Mouse (Mus musculus) lung, adult 2 months (tissue): Measurements from ENCODE around the gene Mindy2. TPM values are rescaled to one million over a fixed set of nuclear protein-coding genes. Genes with fewer than 3 reads are reported as not detected.

Experiments
- DNase-seq: peaks from one replicate; pipeline ENCODE4 v3.0.0; 2022
- H3K4me1 ChIP-seq: fragments of 200-500 bp; 2 replicates; pipeline ENCODE4 v1.6.1; 2011; ENCODE audit warnings: low read length; ENCODE audit not compliant: control insufficient read depth, insufficient read depth
- H3K4me3 ChIP-seq: fragments of 200-500 bp; replicated peaks from 2 replicates; pipeline ENCODE3; 2011; ENCODE audit warnings: low read depth, mild to moderate bottlenecking, control low read depth, low read length; ENCODE audit errors: extremely low read depth
- CTCF ChIP-seq: fragments of 200-500 bp; IDR thresholded peaks from 2 replicates; pipeline ENCODE4 v1.5.1; 2011; ENCODE audit warnings: mild to moderate bottlenecking, low read length, control low read depth; ENCODE audit not compliant: insufficient read depth
- POLR2A ChIP-seq: fragments of 200-500 bp; IDR thresholded peaks from 2 replicates; pipeline ENCODE4 v1.6.1; 2011; ENCODE audit warnings: low read depth, mild to moderate bottlenecking, control low read depth, low read length, borderline replicate concordance; ENCODE audit errors: extremely low read depth
- WGBS: fragments of 180-500 bp; shearing (Covaris S2); methylation state at CpG from one replicate; pipeline ENCODE4 v1.1.7; 2018; 5-methylcytosine and 5-hydroxymethylcytosine counted together
- polyA plus RNA-seq: library from polyadenylated mRNA; depleted of rRNA; stranded (reverse); fragments of >200 nt; gene quantifications from 2 replicates; pipeline ENCODE4 v1.2.3, GENCODE M21; 2012; rRNA removed

The Mindy2 gene
- polyA plus RNA-seq = 12.0 and 21.8 TPM in 2 replicates

DNA sequence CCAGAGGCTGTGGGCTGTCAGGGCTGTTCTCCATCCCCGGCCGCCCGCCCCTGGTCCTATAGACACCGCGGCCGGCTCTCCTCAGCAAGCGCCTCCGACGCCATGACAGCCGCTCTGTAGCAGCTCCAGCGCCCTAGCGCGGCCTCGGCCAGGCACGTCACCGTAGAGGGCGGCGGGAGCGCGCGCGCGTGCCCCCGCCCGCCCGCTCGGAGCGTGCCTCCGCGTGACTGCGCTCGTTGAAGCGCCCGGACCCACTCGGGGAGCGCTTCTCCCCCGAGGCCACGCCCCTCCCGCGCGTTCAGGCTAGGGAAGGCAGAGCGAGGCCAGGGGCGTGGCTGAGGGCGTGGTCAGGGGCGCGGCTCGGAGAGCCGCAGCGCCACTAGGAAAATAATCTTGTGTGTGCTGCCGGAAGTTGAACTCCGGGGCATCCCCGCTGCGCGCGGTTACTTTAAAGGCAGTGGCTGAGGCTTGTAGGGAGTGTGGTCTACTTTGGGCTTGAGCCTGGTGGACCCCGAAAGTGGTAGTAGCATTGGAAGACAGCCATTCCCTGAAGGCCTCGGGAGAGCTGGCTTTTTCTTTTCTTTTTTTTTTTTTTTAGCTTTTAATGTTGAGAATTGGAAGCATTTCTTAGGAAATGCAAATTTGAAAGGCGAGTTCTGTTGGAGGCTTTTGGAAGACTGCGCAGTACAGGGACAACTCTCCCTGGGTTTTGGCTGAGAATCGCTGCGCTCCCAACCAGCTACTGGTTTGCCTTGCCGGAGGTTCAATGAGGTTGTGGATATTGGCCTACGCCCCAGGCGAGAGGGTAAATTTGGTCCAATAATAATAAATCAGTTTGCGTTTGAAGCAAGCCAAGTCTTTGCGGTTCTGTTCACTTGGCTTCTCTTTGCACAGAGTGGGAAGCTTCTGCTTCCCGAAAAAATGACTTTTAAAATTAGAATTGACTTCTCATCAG, at the start of gene Mindy2:
TSS of gene Mindy2 (minus strand) at position 162 of the 955 bp plus-strand sequence.
- TF ChIP-seq POLR2A = peak; percentile 82
- no peak for TF ChIP-seq CTCF
- WGBS = 2% methylated on average over 67 of the region's 67 CpGs
- H3K4me3 ChIP-seq = peak within 1 kb of the TSS; percentile 69
- peaks cover 12% of the 10 kb centered on the region for H3K4me1 ChIP-seq
- DNase-seq = peak; percentile 97

DNA sequence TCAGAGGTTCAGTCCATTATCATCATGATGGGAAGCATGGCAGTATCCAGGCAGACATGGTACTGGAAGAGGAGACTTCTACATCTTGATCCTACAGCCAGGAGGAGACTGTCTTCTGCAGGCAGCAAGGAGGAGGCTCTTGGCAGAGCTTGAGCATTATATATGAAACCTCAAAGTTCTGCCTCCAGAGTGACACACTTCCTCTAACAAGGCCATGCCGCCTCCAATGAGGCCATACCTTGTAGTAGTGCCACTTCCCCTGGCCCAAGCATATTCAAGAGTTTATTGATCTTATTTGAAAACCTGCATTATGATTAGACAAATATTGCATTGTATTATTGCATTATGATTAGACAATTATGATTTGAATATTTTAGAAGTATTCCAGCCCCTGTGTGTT, 49.5 kb upstream of the Mindy2 start:
- DNase-seq = no peak
- WGBS = 95% methylated on average over 1 of the region's 1 CpGs
- H3K4me1 ChIP-seq = no peaks in the 10 kb centered on the region
- TF ChIP-seq POLR2A = no peak
- no peak for TF ChIP-seq CTCF
- H3K4me3 ChIP-seq = no peak overlapping the region

DNA sequence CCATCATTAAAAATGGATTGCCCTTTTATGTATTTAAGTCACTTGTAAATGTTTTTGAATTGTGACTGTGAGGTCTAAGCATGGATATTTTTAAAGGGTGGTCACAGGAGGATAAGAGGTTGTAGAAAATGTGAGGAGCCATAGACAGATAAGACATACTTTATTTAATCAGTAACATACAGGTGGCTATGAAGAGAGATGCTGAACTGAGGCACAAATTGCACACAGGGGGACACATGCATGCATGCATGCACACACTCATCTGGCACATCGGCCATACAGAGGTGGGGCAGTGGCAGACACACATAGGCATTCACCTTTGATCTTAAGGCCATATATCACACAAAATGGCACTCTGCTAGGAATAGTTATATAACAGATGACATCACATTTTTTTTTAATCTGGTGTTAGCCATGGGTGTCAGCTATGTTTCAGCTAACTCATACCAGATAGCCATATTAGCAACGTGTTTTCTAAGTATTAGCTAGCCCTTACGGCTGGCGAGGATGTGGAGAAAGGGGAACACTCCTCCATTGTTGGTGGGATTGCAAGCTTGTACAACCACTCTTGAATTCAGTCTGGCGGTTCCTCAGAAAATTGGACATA, 46.7 kb upstream of the Mindy2 start:
- WGBS = 95% methylated on average over 5 of the region's 5 CpGs

DNA sequence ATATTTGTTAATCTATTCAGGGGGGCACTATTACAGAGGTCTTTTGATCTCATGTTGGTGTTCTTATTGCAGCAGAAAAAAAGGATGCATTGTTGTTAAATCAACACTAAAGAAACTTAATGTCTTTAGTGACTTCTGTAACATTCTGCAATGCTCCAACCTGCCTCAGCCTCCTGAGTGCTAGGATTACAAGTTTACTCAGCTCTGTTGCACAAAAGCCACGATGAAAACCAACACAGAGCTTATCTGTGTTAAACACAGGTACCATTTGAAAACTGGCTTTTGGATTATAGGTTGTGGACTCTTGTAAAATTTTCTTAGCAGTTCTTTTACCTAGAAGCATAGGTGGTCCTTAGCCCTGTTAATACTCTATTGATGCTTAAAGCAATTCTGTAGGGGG, 41.1 kb upstream of the Mindy2 start:
- TF ChIP-seq POLR2A (no peak), CTCF (no peak)
- H3K4me1 ChIP-seq = no peaks in the 10 kb centered on the region; the same call in 1 of the 2 replicates
- no peak for DNase-seq
- 69% methylated on average over 1 of the region's 1 CpGs for WGBS
- H3K4me3 ChIP-seq = no peak overlapping the region

More for the DNA sequence above, 46.7 kb upstream of the Mindy2 start:
- Histone ChIP-seq H3K4me3 (no peak overlapping the region), H3K4me1 (no peaks in the 10 kb centered on the region; the same call in 1 of the 2 replicates)
- TF ChIP-seq POLR2A = no peak
- no peak for TF ChIP-seq CTCF
- DNase-seq = no peak

DNA sequence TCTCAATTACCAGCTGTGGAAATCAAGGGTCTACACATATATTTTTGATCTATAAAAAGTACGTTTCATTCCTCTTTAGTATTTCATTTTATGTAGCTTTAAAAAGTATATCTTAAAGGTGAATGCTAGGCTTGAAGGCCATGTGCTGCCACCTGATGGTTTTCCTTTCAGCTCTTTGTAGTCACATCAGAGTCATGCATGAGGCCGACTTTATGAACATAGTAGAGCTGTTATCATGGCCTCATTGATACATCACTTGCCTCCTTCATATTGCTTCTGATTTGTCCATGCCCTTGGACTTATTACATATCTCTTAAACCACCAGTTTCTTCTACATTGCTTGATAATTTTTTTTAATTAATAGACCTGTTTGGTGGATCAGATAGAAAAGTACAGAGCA, 38.7 kb upstream of the Mindy2 start:
- TF ChIP-seq CTCF (no peak), POLR2A (no peak)
- no peaks in the 10 kb centered on the region; the same call in 1 of the 2 replicates for H3K4me1 ChIP-seq
- no peak for DNase-seq
- WGBS = 93% methylated on average over 2 of the region's 2 CpGs
- H3K4me3 ChIP-seq = no peak overlapping the region

DNA sequence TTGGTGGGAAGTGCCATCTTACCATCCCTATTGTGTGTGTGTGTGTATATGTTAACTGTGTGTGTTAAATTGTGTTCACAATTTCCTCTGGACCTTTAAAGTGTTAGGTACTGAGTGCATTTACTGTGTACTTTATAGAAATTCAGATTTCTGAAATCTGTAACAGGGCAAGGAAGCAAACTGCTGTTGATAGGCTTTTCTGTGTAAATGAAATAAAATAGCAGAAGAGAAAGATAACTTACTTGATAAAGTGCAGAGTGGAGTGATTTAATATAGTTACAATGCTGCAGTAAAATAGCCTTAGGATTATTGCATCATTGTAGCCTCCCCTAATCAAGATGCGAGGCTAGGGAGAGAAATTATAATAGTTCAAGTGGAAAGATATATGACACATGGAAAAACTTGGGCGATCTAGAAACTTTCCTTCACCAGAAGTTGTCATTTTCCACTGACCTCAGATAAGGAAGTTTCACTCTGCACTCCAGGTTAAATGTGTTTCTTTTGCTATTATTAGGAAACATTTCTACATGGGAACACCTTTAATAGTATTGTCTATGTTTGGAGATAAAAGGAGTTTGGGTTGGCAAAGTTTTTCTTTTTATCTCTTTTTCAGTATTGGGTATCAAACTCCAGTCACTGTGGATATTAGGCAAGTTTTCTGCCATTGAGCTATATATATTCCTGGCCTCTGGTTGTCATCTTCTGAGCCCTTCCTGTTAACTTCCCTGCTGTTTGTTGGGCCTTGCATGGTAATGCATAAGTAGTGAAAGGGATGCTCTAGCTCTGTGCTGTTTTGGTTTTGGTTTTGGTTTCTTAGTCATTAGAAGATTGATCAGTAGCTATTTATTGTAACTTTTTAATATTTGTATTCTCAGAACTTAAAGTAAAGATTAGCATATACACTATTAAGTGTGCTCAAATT, 35.1 kb upstream of the Mindy2 start:
- Histone ChIP-seq H3K4me1 (no peaks in the 10 kb centered on the region; the same call in 1 of the 2 replicates), H3K4me3 (no peak overlapping the region)
- no peak for TF ChIP-seq POLR2A
- TF ChIP-seq CTCF = no peak
- WGBS = 34% methylated on average over 2 of the region's 2 CpGs
- no peak for DNase-seq

DNA sequence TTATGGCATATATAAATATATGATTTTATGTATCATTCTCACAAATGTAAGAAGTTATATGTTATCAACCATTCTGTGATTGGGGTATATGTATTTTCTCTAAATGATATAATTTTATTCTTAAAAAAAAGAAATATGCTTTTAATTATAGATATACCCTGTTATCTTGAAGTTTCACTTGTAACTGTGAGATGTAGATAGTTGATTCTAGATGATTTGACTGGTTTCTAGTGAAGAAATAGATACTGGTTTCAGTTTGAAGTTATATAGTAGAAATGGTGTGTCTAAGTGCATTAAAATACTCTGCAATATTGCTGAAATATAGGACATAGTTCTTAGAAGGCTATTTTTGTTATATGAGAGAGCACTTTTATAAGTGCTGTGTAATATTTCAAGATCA, 33.6 kb upstream of the Mindy2 start:
- TF ChIP-seq CTCF (no peak), POLR2A (no peak)
- Histone ChIP-seq H3K4me3 (no peak overlapping the region), H3K4me1 (no peaks in the 10 kb centered on the region; the same call in 1 of the 2 replicates)
- no peak for DNase-seq

DNA sequence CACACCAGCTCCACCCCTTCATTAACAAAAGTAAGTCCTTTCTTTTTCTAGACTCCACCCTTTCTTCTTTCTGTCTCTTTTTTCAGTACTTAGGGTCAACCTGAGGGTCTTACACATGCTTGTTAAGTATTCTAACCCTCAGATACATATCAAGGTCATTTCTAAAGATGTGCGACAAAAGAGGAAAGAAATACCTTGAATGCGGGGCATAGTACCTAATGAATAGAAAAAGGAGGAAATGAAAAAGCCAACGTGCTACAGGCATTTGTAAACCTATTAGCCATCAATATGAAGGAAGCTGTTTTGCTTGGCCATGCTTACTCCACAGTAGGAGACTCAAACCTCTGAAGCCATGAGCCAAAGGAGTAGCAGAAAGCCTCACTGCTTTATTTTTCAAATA, 33.0 kb upstream of the Mindy2 start:
- Histone ChIP-seq H3K4me3 (no peak overlapping the region), H3K4me1 (no peaks in the 10 kb centered on the region; the same call in 1 of the 2 replicates)
- TF ChIP-seq CTCF (no peak), POLR2A (no peak)
- 63% methylated on average over 3 of the region's 3 CpGs for WGBS
- no peak for DNase-seq
